Mouse (Mus musculus) hindbrain, embryonic 16.5 days (tissue): ENCODE measurements around the gene Ngrn. TPM values are rescaled to one million over a fixed set of nuclear protein-coding genes. Genes with fewer than 3 reads are reported as not detected.

Experiments used
- ATAC-seq: fragments of 200-750 bp; cut with Nextera tagmentation; 2 replicates; pipeline ENCODE4 v1.8.0; 2017; ENCODE audit warnings: moderate TSS enrichment, moderate library complexity
- H3K27ac ChIP-seq: fragments of 300-500 bp; sonication (generic); 2 replicates; pipeline ENCODE4 v1.5.1; 2014; ENCODE audit warnings: low read depth, mild to moderate bottlenecking, control low read depth, low read length, moderate library complexity
- H3K27me3 ChIP-seq: fragments of 300-500 bp; sonication (generic); replicated peaks from 2 replicates; pipeline ENCODE4 v1.6.1; 2014; ENCODE audit warnings: low read length; ENCODE audit not compliant: control insufficient read depth, insufficient read depth
- H3K36me3 ChIP-seq: fragments of 300-500 bp; sonication (generic); 2 replicates; pipeline ENCODE4 v1.6.1; 2014; ENCODE audit warnings: mild to moderate bottlenecking, low read length, moderate library complexity, mixed read lengths; ENCODE audit not compliant: control insufficient read depth, insufficient read depth
- H3K4me1 ChIP-seq: fragments of 300-500 bp; sonication (generic); 2 replicates; pipeline ENCODE4 v1.6.1; 2014; ENCODE audit warnings: low read depth, low read length; ENCODE audit not compliant: control insufficient read depth, insufficient read depth
- H3K4me2 ChIP-seq: fragments of 300-500 bp; sonication (generic); 2 replicates; pipeline ENCODE4 v1.6.1; 2014; ENCODE audit warnings: mild to moderate bottlenecking, low read length, control low read depth, moderate library complexity
- H3K4me3 ChIP-seq: fragments of 300-500 bp; sonication (generic); 2 replicates; pipeline ENCODE4 v1.5.1; 2014; ENCODE audit warnings: mild to moderate bottlenecking, low read length, control low read depth, moderate library complexity
- H3K9ac ChIP-seq: fragments of 300-500 bp; sonication (generic); 2 replicates; pipeline ENCODE4 v1.6.1; 2014; ENCODE audit warnings: low read depth, mild to moderate bottlenecking, control low read depth, low read length, moderate library complexity
- H3K9me3 ChIP-seq: fragments of 300-500 bp; sonication (generic); 2 replicates; pipeline ENCODE4 v1.6.1; 2014; ENCODE audit warnings: mild to moderate bottlenecking, low read length, moderate library complexity; ENCODE audit not compliant: control insufficient read depth
- WGBS: fragments of 180-500 bp; shearing (Covaris S2); extraction: QIAGEN DNeasy Blood & Tissue Kit; methylation state at CpG from one replicate; pipeline ENCODE4 v1.1.7; 2014; 5-methylcytosine and 5-hydroxymethylcytosine counted together
- polyA plus RNA-seq: library from polyadenylated mRNA; unstranded; fragments of >200 nt; fragmentation: Nextera tagmentation; extraction: Ambion mirVana; gene quantifications from 2 replicates; pipeline ENCODE4 v1.2.1, GENCODE M21; 2015

The Ngrn gene
- polyA plus RNA-seq, 1 experiment from 2014 or later = 75.9 TPM

DNA sequence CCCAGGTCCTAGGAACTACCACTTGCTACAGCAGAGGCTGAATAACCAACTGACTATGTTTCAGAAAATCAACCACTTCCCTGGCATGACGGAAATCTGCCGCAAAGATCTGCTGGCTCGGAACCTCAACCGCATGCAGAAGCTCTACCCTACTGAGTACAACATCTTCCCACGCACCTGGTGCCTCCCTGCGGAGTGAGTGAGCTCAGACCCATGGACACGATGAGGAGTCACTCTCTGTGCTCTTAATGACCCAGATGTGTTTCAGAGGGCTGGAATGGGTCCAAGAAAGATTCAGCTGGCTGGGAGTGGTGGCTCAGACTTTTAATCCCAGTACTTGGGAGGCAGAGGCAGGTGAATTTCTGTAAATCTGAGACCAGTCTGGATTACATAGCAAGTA is 8.6 kb upstream of the Ngrn start:
- H3K9me3 ChIP-seq = no peaks in the 10 kb centered on the region
- H3K36me3 ChIP-seq = no peaks in the 10 kb centered on the region
- WGBS = 73% methylated on average over 7 of the region's 7 CpGs
- H3K4me3 ChIP-seq = no peak overlapping the region
- H3K27me3 ChIP-seq = peaks cover 2% of the 10 kb centered on the region; the same call in 1 of the 2 replicates
- no peaks in the 10 kb centered on the region for H3K4me1 ChIP-seq
- no peak overlapping the region for H3K9ac ChIP-seq
- H3K4me2 ChIP-seq = no peak overlapping the region
- no peak overlapping the region for H3K27ac ChIP-seq
- ATAC-seq = no peak

GRCm38 (mm10) chr7:80252886-80253285 is 8.1 kb upstream of the Ngrn start:
- Histone ChIP-seq H3K4me3 (no peak overlapping the region), H3K4me2 (no peak overlapping the region), H3K36me3 (no peaks in the 10 kb centered on the region), H3K27me3 (peaks cover 2% of the 10 kb centered on the region; the same call in 1 of the 2 replicates), H3K27ac (no peak overlapping the region), H3K9ac (no peak overlapping the region), H3K9me3 (no peaks in the 10 kb centered on the region), H3K4me1 (no peaks in the 10 kb centered on the region)
- no peak for ATAC-seq
- WGBS = 84% methylated on average over 11 of the region's 11 CpGs

DNA sequence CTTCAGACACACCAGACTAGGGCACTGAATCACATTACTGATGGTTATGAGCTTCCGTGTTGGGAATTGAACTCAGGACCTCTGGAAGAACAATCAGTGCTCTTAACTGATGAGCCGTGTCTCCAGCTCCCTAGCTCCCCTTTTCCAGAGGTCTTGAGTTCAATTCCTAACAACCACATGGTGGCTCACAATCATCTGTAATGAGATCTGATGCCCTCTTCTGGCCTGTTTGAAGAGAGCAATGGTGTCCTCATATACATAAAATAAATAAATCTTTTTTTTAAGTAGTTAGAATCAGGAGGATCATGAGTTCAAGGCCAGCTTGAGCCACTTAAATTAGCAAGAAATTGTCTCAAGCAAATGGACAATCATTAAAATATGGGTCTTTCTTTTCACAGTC is 5.0 kb upstream of the Ngrn start:
- H3K9me3 ChIP-seq = no peaks in the 10 kb centered on the region
- peaks cover 16% of the 10 kb centered on the region for H3K27me3 ChIP-seq
- H3K4me1 ChIP-seq = 0 out of 2 replicates have a peak, but pooled peaks cover 4% of the 10 kb centered on the region
- no peaks in the 10 kb centered on the region for H3K36me3 ChIP-seq
- ATAC-seq = no peak
- H3K4me3 ChIP-seq = no peak overlapping the region
- no peak overlapping the region for H3K4me2 ChIP-seq
- no peak overlapping the region for H3K9ac ChIP-seq
- WGBS = 73% methylated on average over 2 of the region's 2 CpGs
- H3K27ac ChIP-seq = no peak overlapping the region

- Histone ChIP-seq H3K4me1 (peaks cover 11% of the 10 kb centered on the region), H3K9ac (no peak overlapping the region), H3K4me3 (no peak overlapping the region), H3K9me3 (no peaks in the 10 kb centered on the region), H3K36me3 (no peaks in the 10 kb centered on the region), H3K27me3 (peaks cover 16% of the 10 kb centered on the region), H3K27ac (no peak overlapping the region), H3K4me2 (no peak overlapping the region)
- no peak for ATAC-seq
- WGBS = 79% methylated on average over 2 of the region's 2 CpGs
Observed at GRCm38 (mm10) chr7:80257706-80258105, 3.3 kb upstream of the Ngrn start.

DNA sequence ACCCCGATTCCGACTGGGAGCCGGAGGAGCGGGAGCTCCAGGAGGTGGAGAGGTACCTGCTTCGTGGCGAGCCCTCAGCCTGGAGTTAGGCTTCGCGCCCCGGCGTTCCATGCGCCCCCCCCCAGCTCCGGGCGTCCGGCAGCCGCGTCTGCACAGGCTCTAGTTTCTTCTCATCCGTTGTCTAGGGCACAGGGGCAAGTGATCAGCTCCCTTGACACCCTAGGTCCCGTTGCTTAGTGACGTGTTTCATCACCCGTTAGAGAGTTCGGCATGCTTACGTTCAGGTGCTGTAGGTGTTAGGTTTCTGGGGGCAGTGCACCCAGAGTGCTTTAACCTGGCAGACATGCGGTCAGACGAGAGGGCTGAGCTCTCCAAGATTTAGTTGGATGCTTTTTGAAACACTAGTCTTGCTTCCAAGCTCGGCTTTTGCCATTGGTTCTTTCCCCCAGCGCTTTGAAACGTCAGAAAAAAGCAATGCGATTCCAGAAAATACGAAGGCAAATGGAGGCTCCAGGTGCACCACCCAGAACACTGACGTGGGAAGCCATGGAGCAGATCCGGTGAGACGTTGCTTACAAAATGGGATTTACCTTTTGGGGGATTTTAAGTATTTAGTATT is 466 bp downstream of the Ngrn start:
- peak overlapping the region; percentile 84 for H3K27ac ChIP-seq
- peaks cover 11% of the 10 kb centered on the region for H3K4me1 ChIP-seq
- H3K4me2 ChIP-seq = peak overlapping the region; percentile 83
- peak overlapping the region; percentile 94 for H3K4me3 ChIP-seq
- no peaks in the 10 kb centered on the region for H3K9me3 ChIP-seq
- H3K36me3 ChIP-seq = peaks cover 22% of the 10 kb centered on the region
- H3K27me3 ChIP-seq = peaks cover 14% of the 10 kb centered on the region
- 2% methylated on average over 32 of the region's 32 CpGs for WGBS
- H3K9ac ChIP-seq = peak overlapping the region; percentile 87
- peak; percentile 80 for ATAC-seq

- H3K9ac ChIP-seq = no peak overlapping the region
- no peak overlapping the region for H3K4me3 ChIP-seq
- H3K36me3 ChIP-seq = peaks cover 29% of the 10 kb centered on the region
- H3K4me1 ChIP-seq = peaks cover 19% of the 10 kb centered on the region
- no peak overlapping the region for H3K4me2 ChIP-seq
- H3K27ac ChIP-seq = no peak overlapping the region
- H3K27me3 ChIP-seq = no peaks in the 10 kb centered on the region; the same call in 1 of the 2 replicates
- WGBS = 94% methylated on average over 12 of the region's 12 CpGs
- H3K9me3 ChIP-seq = no peaks in the 10 kb centered on the region
- no peak for ATAC-seq
Observed at GRCm38 (mm10) chr7:80264606-80265005, 3.6 kb downstream of the Ngrn start.

- Histone ChIP-seq H3K27ac (no peak overlapping the region), H3K9me3 (no peaks in the 10 kb centered on the region), H3K4me2 (no peak overlapping the region), H3K27me3 (no peaks in the 10 kb centered on the region), H3K36me3 (peaks cover 32% of the 10 kb centered on the region), H3K4me3 (no peak overlapping the region), H3K4me1 (peaks cover 21% of the 10 kb centered on the region), H3K9ac (no peak overlapping the region)
- no peak for ATAC-seq
- whole genome bisulfite sequencing = 79% methylated on average over 1 of the region's 1 CpGs
Observed at GRCm38 (mm10) chr7:80267764-80268163, 6.7 kb downstream of the Ngrn start.

GRCm38 (mm10) chr7:80268897-80269750 is 8.1 kb downstream of the Ngrn start, which contains the start of gene Vps33b:
Vps33b (plus strand) TSS chr7:80269649.
- Histone ChIP-seq H3K27ac (peak within 1 kb of the TSS; percentile 53), H3K4me2 (peak within 1 kb of the TSS; percentile 81), H3K9me3 (no peaks in the 10 kb centered on the region; the same call in 1 of the 2 replicates), H3K4me3 (peak within 1 kb of the TSS; percentile 60), H3K9ac (peak within 1 kb of the TSS; percentile 71), H3K4me1 (peaks cover 21% of the 10 kb centered on the region), H3K27me3 (no peaks in the 10 kb centered on the region), H3K36me3 (peaks cover 44% of the 10 kb centered on the region)
- peak; percentile 92 for ATAC-seq
- 4% methylated on average over 21 of the region's 21 CpGs for WGBS

DNA sequence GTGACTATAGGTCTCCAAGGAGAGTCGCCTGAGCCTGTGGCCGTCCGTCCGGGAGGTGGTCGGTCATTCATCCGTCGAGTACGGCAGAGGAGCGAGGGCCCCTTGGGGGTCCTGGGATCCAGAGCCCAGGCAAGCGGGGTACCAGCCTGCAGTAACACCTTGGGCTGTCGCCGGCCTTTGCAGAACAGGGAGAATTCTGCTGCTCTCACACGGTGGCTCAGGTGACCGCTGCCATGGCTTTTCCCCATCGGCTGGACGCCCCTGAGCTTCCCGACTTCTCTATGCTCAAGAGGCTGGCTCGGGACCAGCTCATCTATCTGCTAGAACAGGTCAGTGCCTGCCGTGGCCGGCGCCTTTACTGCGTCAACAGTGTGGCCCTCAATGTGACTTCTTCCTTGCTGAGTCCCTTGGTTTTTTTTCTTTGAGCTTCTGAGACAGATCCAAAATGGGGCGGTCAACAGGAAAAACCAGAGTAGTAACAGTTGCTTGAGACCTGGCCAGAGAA is 8.8 kb downstream of the Ngrn start:
- peaks cover 5% of the 10 kb centered on the region for H3K9me3 ChIP-seq
- H3K9ac ChIP-seq = peak overlapping the region; percentile 71
- peak overlapping the region; percentile 81 for H3K4me2 ChIP-seq
- peaks cover 21% of the 10 kb centered on the region for H3K4me1 ChIP-seq
- peak; percentile 63 for ATAC-seq
- H3K27ac ChIP-seq = peak overlapping the region; percentile 53
- H3K4me3 ChIP-seq = peak overlapping the region; percentile 60
- H3K27me3 ChIP-seq = no peaks in the 10 kb centered on the region
- under 1% methylated on average over 23 of the region's 23 CpGs for WGBS
- peaks cover 44% of the 10 kb centered on the region for H3K36me3 ChIP-seq
